31 mouse cellular contexts compared by ENCODE assay signal in genomic region chr15:12856780-12857179, GRCm38 (mm10). TPM values are rescaled to one million over a fixed set of nuclear protein-coding genes. Genes with fewer than 3 reads are reported as not detected.
DNase-seq lines count a peak whose midpoint lies in the region; ATAC-seq and TF ChIP-seq lines count a peak whose summit lies in the region.
"Had no signal": no experiment of that assay in that cellular context is flagged by ENCODE, and none has a peak within 500 bp of the region (broad histone marks: within the 10 kb centered on the region; RNA-seq: fewer than 3 reads in every experiment).

No protein-coding gene starts in this region.

- DNase-seq in forebrain, embryonic 11.5 days (ENCODE audit: low spot score): peak; percentile 25
- no peak for DNase-seq in forebrain, postnatal 0 days
- peak; percentile 44 for DNase-seq in CD4-positive, CD25-positive, alpha-beta regulatory T cell, adult 2 months (ENCODE audit: low read depth, low spot score)
- no peak for DNase-seq in adrenal gland, adult 2 months
- no peak for DNase-seq in ovary, adult 18-20 months (ENCODE audit: low spot score)
- DNase-seq in cerebellum, adult 8-10 months: no peak
- DNase-seq: adrenal gland, postnatal 25 days; cerebellum, adult 18-20 months; cerebellum, postnatal 14 days; gastrocnemius, adult 2 months; gastrocnemius, postnatal 36 days; heart, adult 2 months; kidney, postnatal 25 days; liver, embryonic 13.5 days; lung, adult 18-20 months; lung, postnatal 4 days; midbrain, embryonic 14.5 days; right cerebral cortex, postnatal 25 days; thymus, postnatal 14 days had no signal

- no peak overlapping the region for H3K9ac ChIP-seq in forebrain, embryonic 11.5 days (ENCODE audit: low read length)
- H3K9ac ChIP-seq in forebrain, postnatal 0 days: no peak overlapping the region
- H3K9ac ChIP-seq: heart, embryonic 12.5 days; hindbrain, embryonic 15.5 days; kidney, embryonic 15.5 days; limb, embryonic 13.5 days; liver, embryonic 13.5 days; neural tube, embryonic 15.5 days; stomach, embryonic 15.5 days had no signal

- no peak overlapping the region for H3K4me3 ChIP-seq in forebrain, embryonic 11.5 days (ENCODE audit: low read depth, low read length)
- no peak overlapping the region for H3K4me3 ChIP-seq in forebrain, postnatal 0 days (ENCODE audit: low read depth, low read length)
- H3K4me3 ChIP-seq: gastrocnemius, adult 2 months; heart, adult 2 months; heart, embryonic 12.5 days; hindbrain, embryonic 10.5 days; hindbrain, embryonic 15.5 days; kidney, embryonic 15.5 days; limb, embryonic 13.5 days; liver, embryonic 13.5 days; neural tube, embryonic 15.5 days; stomach, embryonic 15.5 days had no signal

- H3K9me3 ChIP-seq in forebrain, embryonic 11.5 days (ENCODE audit: control insufficient read depth, low read length): no peaks in the 10 kb centered on the region
- H3K9me3 ChIP-seq in forebrain, postnatal 0 days (ENCODE audit: low read length): no peaks in the 10 kb centered on the region
- H3K9me3 ChIP-seq: heart, embryonic 12.5 days; hindbrain, embryonic 10.5 days; hindbrain, embryonic 15.5 days; kidney, embryonic 15.5 days; limb, embryonic 13.5 days; liver, embryonic 13.5 days; neural tube, embryonic 15.5 days; stomach, embryonic 15.5 days had no signal

- H3K27ac ChIP-seq in forebrain, embryonic 11.5 days (ENCODE audit: low read depth, low read length): no peak overlapping the region
- no peak overlapping the region for H3K27ac ChIP-seq in forebrain, postnatal 0 days (ENCODE audit: low read depth, low read length)
- H3K27ac ChIP-seq: gastrocnemius, adult 2 months; heart, adult 2 months; hindbrain, embryonic 10.5 days; hindbrain, embryonic 15.5 days; kidney, embryonic 15.5 days; limb, embryonic 13.5 days; neural tube, embryonic 15.5 days; stomach, embryonic 15.5 days had no signal

- ATAC-seq in forebrain, embryonic 11.5 days (replicated peaks; ENCODE audit: low FRiP score): no peak
- ATAC-seq in forebrain, postnatal 0 days: no peak
- peak; percentile 94 for ATAC-seq in activated CD4-positive, CD25-positive, alpha-beta regulatory T cell, adult 4 months
- ATAC-seq in inflammation-experienced regulatory T-cells, adult 6 months: peak; percentile 93
- ATAC-seq: forebrain, embryonic 14.5 days; intestine, postnatal 0 days; lung, postnatal 0 days had no signal

- no peak overlapping the region for H3K4me2 ChIP-seq in forebrain, embryonic 11.5 days (ENCODE audit: low read depth, low read length, severe bottlenecking)
- no peak overlapping the region for H3K4me2 ChIP-seq in forebrain, postnatal 0 days (ENCODE audit: low read depth)
- H3K4me2 ChIP-seq: heart, embryonic 12.5 days; hindbrain, embryonic 15.5 days; kidney, embryonic 15.5 days; limb, embryonic 13.5 days; neural tube, embryonic 15.5 days; stomach, embryonic 15.5 days had no signal

- no peaks in the 10 kb centered on the region for H3K27me3 ChIP-seq in forebrain, embryonic 11.5 days (ENCODE audit: control insufficient read depth, insufficient read depth, low read length)
- no peaks in the 10 kb centered on the region for H3K27me3 ChIP-seq in forebrain, postnatal 0 days (ENCODE audit: insufficient read depth, low read length)
- H3K27me3 ChIP-seq: heart, embryonic 12.5 days; hindbrain, embryonic 15.5 days; kidney, embryonic 15.5 days; limb, embryonic 13.5 days; liver, embryonic 13.5 days; neural tube, embryonic 15.5 days; stomach, embryonic 15.5 days had no signal

- H3K4me1 ChIP-seq in forebrain, embryonic 11.5 days (replicated peaks; ENCODE audit: control insufficient read depth, insufficient read depth, low read length): no peaks in the 10 kb centered on the region
- H3K4me1 ChIP-seq in forebrain, postnatal 0 days (ENCODE audit: insufficient read depth): no peaks in the 10 kb centered on the region
- H3K4me1 ChIP-seq: hindbrain, embryonic 10.5 days; hindbrain, embryonic 15.5 days; kidney, embryonic 15.5 days; neural tube, embryonic 15.5 days; stomach, embryonic 15.5 days had no signal

- H3K36me3 ChIP-seq in forebrain, embryonic 11.5 days (ENCODE audit: control insufficient read depth, insufficient read depth, low read length): peaks cover 7% of the 10 kb centered on the region
- peaks cover 78% of the 10 kb centered on the region for H3K36me3 ChIP-seq in forebrain, postnatal 0 days (ENCODE audit: insufficient read depth)

- WGBS in forebrain, embryonic 11.5 days: 97% methylated on average over 6 of the region's 6 CpGs
- 96% methylated on average over 6 of the region's 6 CpGs for WGBS in forebrain, postnatal 0 days

- no peak for TF ChIP-seq CTCF in forebrain, postnatal 0 days (IDR thresholded peaks at IDR 0.05; ENCODE audit: low read depth)

RNA-seq across cellular contexts. Expression of gene Drosha, which starts 32.2 kb away (rescaled TPM):
- polyA plus RNA-seq in forebrain, embryonic 11.5 days (2014; fragmentation: Nextera tagmentation; extraction: Ambion mirVana): 88.5 and 90.2 TPM in 2 replicates
- 37.0 and 43.9 TPM in 2 replicates for total RNA-seq in forebrain, postnatal 0 days (2014; rRNA removed)
- polyA plus RNA-seq in forebrain, postnatal 0 days (2015; fragmentation: Nextera tagmentation; extraction: Ambion mirVana): 41.7 and 47.3 TPM in 2 replicates
- polyA plus RNA-seq in activated CD4-positive, CD25-positive, alpha-beta regulatory T cell, adult 4 months (2017; shearing (Covaris generic)): 10 to 100 TPM; 12.0 to 15.7 TPM
- polyA plus RNA-seq in inflammation-experienced regulatory T-cells, adult 6 months (2017; shearing (Covaris generic)): 10 to 100 TPM; 11.7 to 18.1 (median 14.6) TPM
- 10 to 100 TPM; 34.3 to 39.5 TPM for total RNA-seq in adrenal gland, adult 2 months (2021)
- 14.0 TPM in 2 replicates for polyA plus RNA-seq in adrenal gland, adult 2 months (2012; rRNA removed)

RNA-seq across cellular contexts. Expression of gene 6030458C11Rik, which starts 32.3 kb away (rescaled TPM):
- 35.7 and 42.2 TPM in 2 replicates for polyA plus RNA-seq in forebrain, embryonic 11.5 days (2014; fragmentation: Nextera tagmentation; extraction: Ambion mirVana)
- total RNA-seq in forebrain, postnatal 0 days (2014; rRNA removed): 30.3 and 31.5 TPM in 2 replicates
- 13.2 and 21.0 TPM in 2 replicates for polyA plus RNA-seq in forebrain, postnatal 0 days (2015; fragmentation: Nextera tagmentation; extraction: Ambion mirVana)
- polyA plus RNA-seq in activated CD4-positive, CD25-positive, alpha-beta regulatory T cell, adult 4 months (2017; shearing (Covaris generic)): 10 to 100 TPM; 31.4 to 34.2 TPM
- polyA plus RNA-seq in inflammation-experienced regulatory T-cells, adult 6 months (2017; shearing (Covaris generic)): 10 to 100 TPM; 30.0 to 42.0 (median 31.1) TPM
- total RNA-seq in adrenal gland, adult 2 months (2021): 10 to 100 TPM; 11.5 to 13.9 TPM
- polyA plus RNA-seq in adrenal gland, adult 2 months (2012; rRNA removed): 8.8 and 10.8 TPM in 2 replicates

Comparison
In these comparisons a context has a peak if more than half of its experiments do, and no peak if none do; other contexts are left out.
1. DNase-seq: peak in forebrain, embryonic 11.5 days (single experiment) and CD4-positive, CD25-positive, alpha-beta regulatory T cell, adult 2 months (single experiment); none in forebrain, postnatal 0 days (single experiment), adrenal gland, adult 2 months (single experiment), ovary, adult 18-20 months (single experiment) and cerebellum, adult 8-10 months (single experiment).
2. ATAC-seq: peak in activated CD4-positive, CD25-positive, alpha-beta regulatory T cell, adult 4 months (single experiment) and inflammation-experienced regulatory T-cells, adult 6 months (single experiment); none in forebrain, embryonic 11.5 days (single experiment) and forebrain, postnatal 0 days (single experiment).